Mouse (Mus musculus): Measurements from ENCODE around the gene Junb. TPM values are rescaled to one million over a fixed set of nuclear protein-coding genes. Genes with fewer than 3 reads are reported as not detected.

The Junb gene
- polyA plus RNA-seq, 1 experiment from 2014 or later, result 7.6 TPM

- Histone ChIP-seq H3K9ac (replicated peaks) (peak overlapping the region; percentile 26; the same call in 1 of the 2 replicates), H3K9me3 (no peaks in the 10 kb centered on the region), H3K27ac (replicated peaks) (no peak overlapping the region), H3K4me1 (peaks cover 11% of the 10 kb centered on the region), H3K4me2 (replicated peaks) (peak overlapping the region; percentile 51), H3K36me3 (peaks cover 51% of the 10 kb centered on the region), H3K27me3 (peaks cover 7% of the 10 kb centered on the region; the same call in 1 of the 2 replicates), H3K4me3 (peak overlapping the region; percentile 33)
- ATAC-seq (replicated peaks), result peak; percentile 64; the same call in 1 of the 2 replicates
- WGBS, result 2% methylated on average over 52 of the region's 52 CpGs
Observed at GRCm38 (mm10) chr8:84928456-84929306, 49.8 kb downstream of the Junb start.

GRCm38 (mm10) chr8:84927513-84927912 is 51.0 kb downstream of the Junb start:
- peaks cover 54% of the 10 kb centered on the region for H3K36me3 ChIP-seq
- H3K4me2 ChIP-seq (replicated peaks), result no peak overlapping the region
- H3K27me3 ChIP-seq, result peaks cover 7% of the 10 kb centered on the region; the same call in 1 of the 2 replicates
- peaks cover 9% of the 10 kb centered on the region for H3K4me1 ChIP-seq
- no peak overlapping the region for H3K9ac ChIP-seq (replicated peaks)
- no peaks in the 10 kb centered on the region for H3K9me3 ChIP-seq
- no peak overlapping the region for H3K27ac ChIP-seq (replicated peaks)
- WGBS, result 90% methylated on average over 1 of the region's 1 CpGs
- ATAC-seq (replicated peaks), result no peak
- H3K4me3 ChIP-seq, result no peak overlapping the region

DNA sequence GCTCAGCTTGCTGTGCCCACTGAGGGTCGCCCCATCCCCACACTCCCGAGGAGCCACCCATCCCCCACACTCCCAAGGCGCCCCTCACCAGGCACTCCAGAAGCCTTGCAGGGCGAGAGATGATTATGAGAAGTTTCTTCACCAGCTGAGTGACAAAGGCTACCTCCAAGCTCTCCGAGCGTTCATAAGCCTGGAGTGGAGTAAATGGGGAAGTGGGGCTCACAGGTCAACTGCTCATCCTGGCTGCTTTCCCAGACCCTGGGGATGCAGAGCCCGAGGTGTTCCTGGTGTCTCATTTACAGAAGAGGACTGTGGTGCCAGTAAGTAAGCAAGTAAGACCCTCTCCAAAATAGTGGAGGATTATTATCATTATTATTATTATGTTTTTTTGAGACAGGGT is 53.0 kb downstream of the Junb start:
- no peaks in the 10 kb centered on the region for H3K9me3 ChIP-seq
- WGBS, result 72% methylated on average over 7 of the region's 7 CpGs
- H3K4me3 ChIP-seq, result no peak overlapping the region
- H3K4me1 ChIP-seq, result peaks cover 9% of the 10 kb centered on the region
- peaks cover 62% of the 10 kb centered on the region for H3K36me3 ChIP-seq
- no peak for ATAC-seq (replicated peaks)
- H3K9ac ChIP-seq (replicated peaks), result no peak overlapping the region
- peaks cover 4% of the 10 kb centered on the region; the same call in 1 of the 2 replicates for H3K27me3 ChIP-seq
- no peak overlapping the region for H3K4me2 ChIP-seq (replicated peaks)
- no peak overlapping the region for H3K27ac ChIP-seq (replicated peaks)

Small RNAs within 50 kb of the gene (microRNA-seq; reads per million reads assigned to microRNA genes)
- not detected for gene Gm24197

Other genes with a start within 250 kb of the Junb start
- 413 and 445 TPM in 2 replicates for gene Nfix, start 178.4 kb downstream of the Junb start, polyA plus RNA-seq (2015; fragmentation: Nextera tagmentation; extraction: Ambion mirVana)
- 8.1 and 8.9 TPM in 2 replicates for gene Dand5, start 155.9 kb downstream of the Junb start, polyA plus RNA-seq (2015; fragmentation: Nextera tagmentation; extraction: Ambion mirVana)
- 36.3 and 39.9 TPM in 2 replicates for gene Gadd45gip1, start 147.2 kb downstream of the Junb start, polyA plus RNA-seq (2015; fragmentation: Nextera tagmentation; extraction: Ambion mirVana)
- 82.1 and 85.1 TPM in 2 replicates for gene Rad23a, start 138.1 kb downstream of the Junb start, polyA plus RNA-seq (2015; fragmentation: Nextera tagmentation; extraction: Ambion mirVana)
- gene Calr, start 131.8 kb downstream of the Junb start, polyA plus RNA-seq (2015; fragmentation: Nextera tagmentation; extraction: Ambion mirVana), result 559 and 575 TPM in 2 replicates
- gene Farsa, start 121.7 kb downstream of the Junb start, polyA plus RNA-seq (2015; fragmentation: Nextera tagmentation; extraction: Ambion mirVana), result 122 and 127 TPM in 2 replicates
- gene Syce2, start 106.6 kb downstream of the Junb start, polyA plus RNA-seq (2015; fragmentation: Nextera tagmentation; extraction: Ambion mirVana), result 55.0 and 64.4 TPM in 2 replicates
- 36.2 and 37.4 TPM in 2 replicates for gene Gcdh, start 84.8 kb downstream of the Junb start, polyA plus RNA-seq (2015; fragmentation: Nextera tagmentation; extraction: Ambion mirVana)
- 0.75 and 0.87 TPM in 2 replicates for gene Klf1, start 76.8 kb downstream of the Junb start, polyA plus RNA-seq (2015; fragmentation: Nextera tagmentation; extraction: Ambion mirVana)
- 5.6 TPM in 2 replicates for gene Dnase2a, start 70.2 kb downstream of the Junb start, polyA plus RNA-seq (2015; fragmentation: Nextera tagmentation; extraction: Ambion mirVana)
- gene Mast1, start 41.4 kb downstream of the Junb start, polyA plus RNA-seq (2015; fragmentation: Nextera tagmentation; extraction: Ambion mirVana), result 48.3 and 52.5 TPM in 2 replicates
- gene Rtbdn, start 31.7 kb downstream of the Junb start, polyA plus RNA-seq (2015; fragmentation: Nextera tagmentation; extraction: Ambion mirVana), result 2.0 and 2.3 TPM in 2 replicates
- not detected in 2 replicates for gene Gm49661, start 9.3 kb downstream of the Junb start, polyA plus RNA-seq (2015; fragmentation: Nextera tagmentation; extraction: Ambion mirVana)
- 1,445 and 1,467 TPM in 2 replicates for gene Prdx2, start 9.1 kb downstream of the Junb start, polyA plus RNA-seq (2015; fragmentation: Nextera tagmentation; extraction: Ambion mirVana)
- gene Rnaseh2a, start 9.0 kb downstream of the Junb start, polyA plus RNA-seq (2015; fragmentation: Nextera tagmentation; extraction: Ambion mirVana), result 96.4 and 98.5 TPM in 2 replicates
- gene Hook2, start 11.9 kb upstream of the Junb start, polyA plus RNA-seq (2015; fragmentation: Nextera tagmentation; extraction: Ambion mirVana), result 28.0 and 29.7 TPM in 2 replicates
- not detected in 2 replicates for gene Best2, start 35.8 kb upstream of the Junb start, polyA plus RNA-seq (2015; fragmentation: Nextera tagmentation; extraction: Ambion mirVana)
- gene Asna1, start 46.6 kb upstream of the Junb start, polyA plus RNA-seq (2015; fragmentation: Nextera tagmentation; extraction: Ambion mirVana), result 152 and 154 TPM in 2 replicates
- 141 and 150 TPM in 2 replicates for gene Trir, start 48.1 kb upstream of the Junb start, polyA plus RNA-seq (2015; fragmentation: Nextera tagmentation; extraction: Ambion mirVana)
- gene Tnpo2, start 58.2 kb upstream of the Junb start, polyA plus RNA-seq (2015; fragmentation: Nextera tagmentation; extraction: Ambion mirVana), result 57.9 and 64.1 TPM in 2 replicates
- 63.0 and 67.1 TPM in 2 replicates for gene Fbxw9, start 81.3 kb upstream of the Junb start, polyA plus RNA-seq (2015; fragmentation: Nextera tagmentation; extraction: Ambion mirVana)
- 1.2 and 2.0 TPM in 2 replicates for gene Gm5741, start 89.3 kb upstream of the Junb start, polyA plus RNA-seq (2015; fragmentation: Nextera tagmentation; extraction: Ambion mirVana)
- 91.4 and 92.3 TPM in 2 replicates for gene Dhps, start 93.0 kb upstream of the Junb start, polyA plus RNA-seq (2015; fragmentation: Nextera tagmentation; extraction: Ambion mirVana)
- gene Wdr83os, start 102.0 kb upstream of the Junb start, polyA plus RNA-seq (2015; fragmentation: Nextera tagmentation; extraction: Ambion mirVana), result 120 and 132 TPM in 2 replicates
- gene Wdr83, start 102.6 kb upstream of the Junb start, polyA plus RNA-seq (2015; fragmentation: Nextera tagmentation; extraction: Ambion mirVana), result 62.1 and 62.3 TPM in 2 replicates
- 16.9 and 17.0 TPM in 2 replicates for gene Man2b1, start 104.6 kb upstream of the Junb start, polyA plus RNA-seq (2015; fragmentation: Nextera tagmentation; extraction: Ambion mirVana)
- 3.8 and 4.1 TPM in 2 replicates for gene Zfp791, start 144.4 kb upstream of the Junb start, polyA plus RNA-seq (2015; fragmentation: Nextera tagmentation; extraction: Ambion mirVana)
- gene Cks1brt, start 173.2 kb upstream of the Junb start, polyA plus RNA-seq (2015; fragmentation: Nextera tagmentation; extraction: Ambion mirVana), result not detected in 2 replicates
- gene Olfr371, start 247.3 kb upstream of the Junb start, polyA plus RNA-seq (2015; fragmentation: Nextera tagmentation; extraction: Ambion mirVana), result not detected in 2 replicates